Comparison of ENCODE assay signal across 18 mouse cellular contexts in the genomic region with DNA sequence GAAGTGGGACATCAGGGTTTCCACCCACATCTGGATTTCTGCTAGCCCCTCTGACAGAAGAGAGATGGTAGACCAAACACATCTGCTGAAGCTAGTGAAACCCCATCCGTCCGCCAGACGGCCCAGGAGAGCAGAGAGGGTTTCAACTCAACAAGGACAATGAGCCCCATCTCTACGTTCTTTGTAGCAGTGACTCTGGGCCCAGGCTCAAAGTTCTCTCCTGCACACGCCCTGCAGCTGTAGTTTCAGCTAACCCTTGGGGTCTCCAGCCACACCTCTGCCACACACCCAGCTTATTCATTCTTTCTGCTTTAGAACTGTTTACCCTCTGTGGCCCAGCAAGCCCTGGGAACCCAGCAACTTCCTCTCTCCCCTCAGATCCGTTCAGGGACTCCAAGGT. TPM values are rescaled to one million over a fixed set of nuclear protein-coding genes. Genes with fewer than 3 reads are reported as not detected.
"Had no signal": no experiment of that assay in that cellular context is flagged by ENCODE, and none has a peak within 500 bp of the region (broad histone marks: within the 10 kb centered on the region; RNA-seq: fewer than 3 reads in every experiment).

No protein-coding gene starts in this region.

- H3K4me2 ChIP-seq: lung, embryonic 15.5 days; midbrain, embryonic 11.5 days; midbrain, embryonic 13.5 days; midbrain, embryonic 15.5 days; neural tube, embryonic 12.5 days; stomach, embryonic 15.5 days had no signal

- ATAC-seq: liver, postnatal 0 days; lung, postnatal 0 days; midbrain, embryonic 13.5 days; midbrain, embryonic 15.5 days had no signal

- H3K4me3 ChIP-seq: lung, embryonic 15.5 days; megakaryocyte, embryonic 14.5 days; midbrain, embryonic 13.5 days; midbrain, embryonic 15.5 days; neural tube, embryonic 12.5 days; stomach, embryonic 15.5 days had no signal

- H3K9ac ChIP-seq: liver, postnatal 0 days; lung, embryonic 15.5 days; midbrain, embryonic 13.5 days; midbrain, embryonic 15.5 days; neural tube, embryonic 12.5 days; stomach, embryonic 15.5 days had no signal

- DNase-seq: liver, postnatal 0 days; lung, adult 2 months; lung, postnatal 14 days; lung, postnatal 36 days; right cerebral cortex, postnatal 14 days; thymus, adult 18-20 months; thymus, postnatal 14 days; thymus, postnatal 36 days had no signal

- H3K9me3 ChIP-seq: lung, embryonic 15.5 days; midbrain, embryonic 13.5 days; midbrain, embryonic 15.5 days; neural tube, embryonic 12.5 days; stomach, embryonic 15.5 days had no signal

- H3K36me3 ChIP-seq: lung, embryonic 15.5 days; midbrain, embryonic 13.5 days; midbrain, embryonic 15.5 days; neural tube, embryonic 12.5 days; stomach, embryonic 15.5 days had no signal

- H3K4me1 ChIP-seq: lung, embryonic 15.5 days; megakaryocyte, embryonic 14.5 days; midbrain, embryonic 13.5 days; midbrain, embryonic 15.5 days; neural tube, embryonic 12.5 days had no signal

- H3K27me3 ChIP-seq: lung, embryonic 15.5 days; midbrain, embryonic 13.5 days; midbrain, embryonic 15.5 days; neural tube, embryonic 12.5 days; stomach, embryonic 15.5 days had no signal

- H3K27ac ChIP-seq: lung, embryonic 15.5 days; macrophage; midbrain, embryonic 13.5 days; midbrain, embryonic 15.5 days; neural tube, embryonic 12.5 days; stomach, embryonic 15.5 days had no signal

RNA-seq across cellular contexts. Expression of a gene that starts 10.4 kb away (rescaled TPM):
- total RNA-seq: megakaryocyte progenitor cell, adult 5-6 weeks had no signal
- polyA plus RNA-seq: liver, postnatal 0 days had no signal
